Mouse (Mus musculus) adrenal gland, postnatal 4 days (tissue): Measurements from ENCODE around the gene Glrx5. TPM values are rescaled to one million over a fixed set of nuclear protein-coding genes. Genes with fewer than 3 reads are reported as not detected.

ENCODE experiments used
- DNase-seq, 2 experiments: peaks; one replicate each; pipeline ENCODE4 v3.0.0; 2021 to 2022; ENCODE audit warnings: low spot score in 2 of 2, mixed read lengths in 2 of 2
- total RNA-seq, 2 experiments: library from RNA; stranded (reverse); gene quantifications; 2 replicates each; pipeline ENCODE4 v1.2.3; 2021

Glrx5 gene
- total RNA-seq, 2 experiments from 2014 or later, result 134 to 139 TPM

DNA sequence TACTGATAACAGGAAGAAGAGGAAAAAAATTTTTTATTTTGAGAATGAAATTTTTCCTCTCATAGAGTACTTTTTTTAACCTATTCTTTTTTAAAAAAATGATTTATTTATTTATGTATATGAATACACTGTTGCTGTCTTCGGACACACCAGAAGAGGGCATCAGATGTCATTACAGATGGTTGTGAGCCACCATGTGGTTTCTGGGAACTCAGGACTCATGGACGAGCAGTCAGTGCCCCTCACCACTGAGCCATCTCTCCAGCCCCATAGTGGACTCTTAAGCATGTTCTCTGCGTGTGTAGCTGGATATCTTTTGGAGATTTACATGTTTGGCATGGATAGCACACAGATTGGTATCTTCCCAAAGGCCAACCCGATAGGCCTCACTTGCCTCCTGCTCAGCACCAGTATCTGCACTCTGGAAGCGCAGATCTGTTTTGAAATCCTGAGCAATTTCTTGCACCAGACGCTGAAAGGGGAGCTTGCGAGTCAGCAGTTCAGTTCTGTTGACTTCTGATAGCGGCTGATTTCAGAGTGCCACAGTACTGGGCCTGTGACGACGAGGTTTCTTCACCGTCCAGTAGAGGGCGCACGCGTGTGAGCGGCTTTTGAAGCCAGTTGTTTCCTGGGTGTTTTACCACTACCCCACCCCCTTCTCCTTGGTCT is 5.0 kb upstream of the Glrx5 start:
- DNase-seq, result peak; percentile 48 to 75

DNA sequence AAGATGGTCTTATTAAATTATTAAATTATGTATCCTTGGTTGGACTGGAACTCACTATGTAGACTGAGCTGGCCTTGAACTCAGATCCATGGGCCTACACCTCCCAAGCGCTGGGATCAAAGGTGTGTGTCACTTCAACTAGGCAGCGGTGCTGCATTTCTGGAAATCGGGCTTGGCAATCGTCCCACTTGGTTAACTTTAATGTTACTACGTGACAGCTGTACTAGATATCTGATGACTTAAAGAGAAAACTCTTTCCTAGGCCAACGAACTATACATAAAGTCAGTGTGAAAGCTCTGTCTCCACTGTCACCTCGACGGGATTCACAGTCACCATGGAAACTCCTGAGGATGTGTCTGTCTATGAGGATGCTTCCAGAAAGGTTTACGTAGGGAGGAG is 2.6 kb upstream of the Glrx5 start:
- no peak for DNase-seq

GRCm38 (mm10) chr12:105031081-105032058 is 1.1 kb upstream of the Glrx5 start:
- DNase-seq, result no peak

- peak; percentile 42 to 47 for DNase-seq
Observed at GRCm38 (mm10) chr12:105032832-105033775, 616 bp downstream of the Glrx5 start.

GRCm38 (mm10) chr12:105034130-105034769 is 1.8 kb downstream of the Glrx5 start:
- no peak for DNase-seq

DNA sequence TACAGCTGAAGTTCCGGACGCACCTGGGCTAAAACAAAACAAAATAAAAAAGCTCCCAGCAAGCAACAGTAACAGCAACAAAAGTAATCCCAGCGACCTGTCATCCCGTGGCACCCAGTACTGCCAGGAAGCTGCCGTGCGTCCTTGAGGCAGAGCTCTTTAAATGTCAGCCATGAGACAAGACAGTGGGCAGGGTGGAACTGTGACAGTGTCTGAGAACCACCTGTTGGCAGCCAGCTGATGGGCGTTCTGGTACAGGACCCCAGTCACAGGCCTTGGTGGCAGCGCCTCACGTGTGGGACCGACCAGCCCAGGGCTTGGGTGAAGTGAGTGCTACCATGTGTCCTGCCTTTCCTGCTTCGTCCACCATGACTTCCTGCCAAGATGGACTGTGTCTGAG is 5.7 kb downstream of the Glrx5 start:
- no peak for DNase-seq

DNA sequence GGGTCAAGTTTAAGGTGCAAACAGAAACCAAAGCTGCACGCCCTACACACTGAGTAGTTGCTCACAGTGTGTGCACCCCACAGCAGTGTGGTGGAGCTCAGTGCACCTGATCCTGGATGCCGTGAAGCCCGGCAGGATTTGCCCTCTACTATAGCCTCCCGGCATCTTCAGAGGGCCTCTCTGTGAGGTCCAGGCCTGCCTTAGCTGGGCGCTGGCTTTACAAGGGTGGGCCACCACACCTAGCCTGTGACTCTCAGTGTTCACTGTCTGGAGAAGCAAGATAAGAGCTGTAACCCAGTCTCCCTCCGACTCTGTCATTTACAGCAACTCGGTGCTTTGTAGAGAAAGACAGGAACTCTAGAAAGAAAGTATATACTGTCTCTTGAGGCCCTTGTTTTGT is 6.4 kb downstream of the Glrx5 start:
- DNase-seq, result no peak

DNA sequence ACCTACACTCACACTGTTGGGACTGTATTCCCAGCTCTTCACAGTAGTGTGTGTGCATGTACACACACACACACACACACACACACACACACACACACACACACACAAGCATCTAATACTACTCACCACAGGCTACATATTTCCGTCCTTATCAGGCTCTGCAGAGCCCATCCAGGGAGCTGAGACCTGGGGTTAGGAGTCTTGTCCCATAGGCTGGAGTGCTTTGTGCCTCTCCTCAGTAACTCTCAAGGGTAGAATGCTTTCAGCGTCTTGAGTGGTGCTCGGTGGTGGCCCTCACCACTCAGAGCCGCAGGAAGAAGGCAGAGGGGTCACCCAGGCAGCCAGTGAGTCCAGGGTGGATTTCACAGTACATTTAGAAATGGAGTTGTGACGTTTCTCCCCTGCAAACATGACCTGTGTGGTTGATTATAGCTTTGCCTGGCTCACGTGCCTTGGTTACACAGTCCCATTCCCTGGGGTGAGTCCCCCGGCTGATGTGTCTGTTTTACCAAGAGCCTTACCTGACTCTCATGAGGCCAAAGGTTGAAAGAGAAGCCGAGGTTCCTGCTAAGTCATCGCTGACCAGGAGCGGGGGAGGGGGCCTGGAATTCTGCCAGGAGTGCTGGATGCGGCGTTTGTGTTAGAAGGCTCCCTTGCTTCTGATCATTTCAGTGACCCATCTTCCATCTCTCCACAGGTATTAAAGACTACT is 7.2 kb downstream of the Glrx5 start:
- DNase-seq, result no peak

GRCm38 (mm10) chr12:105040950-105041349 is 8.5 kb downstream of the Glrx5 start:
- no peak for DNase-seq

- no peak for DNase-seq
Observed at GRCm38 (mm10) chr12:105043081-105043480, 10.6 kb downstream of the Glrx5 start.

GRCm38 (mm10) chr12:105044775-105045174 is 12.3 kb downstream of the Glrx5 start:
- no peak for DNase-seq

DNA sequence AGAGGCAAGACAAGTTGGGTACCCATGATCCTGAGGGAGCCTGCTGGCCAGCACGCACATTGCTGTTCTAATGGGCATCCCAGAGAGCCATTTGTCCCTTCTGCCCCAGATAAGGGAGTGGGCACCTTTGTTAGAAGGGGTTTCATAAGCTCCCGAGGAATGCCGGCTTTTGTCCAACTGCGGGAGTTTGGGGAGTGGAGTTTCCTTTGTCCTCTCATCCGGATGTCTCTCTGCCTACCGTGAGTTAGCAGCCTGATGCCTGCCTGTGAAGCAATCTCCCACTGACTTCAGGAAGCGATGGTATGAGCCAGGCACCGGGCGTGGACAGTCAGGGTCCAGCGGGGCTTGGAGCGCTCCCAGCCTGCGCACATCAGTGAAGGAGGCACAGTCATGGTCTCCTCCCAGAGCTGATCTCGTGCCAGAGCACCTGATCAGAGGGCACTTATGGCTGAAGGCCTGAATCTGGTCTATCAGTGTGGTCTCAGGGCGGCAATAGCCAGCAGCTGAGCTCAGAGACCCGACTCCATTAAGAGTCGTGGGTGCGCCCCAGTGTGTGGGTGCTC is 15.9 kb downstream of the Glrx5 start:
- DNase-seq, result no peak

- DNase-seq, result no peak
Observed at GRCm38 (mm10) chr12:105049813-105050212, 17.3 kb downstream of the Glrx5 start.

DNA sequence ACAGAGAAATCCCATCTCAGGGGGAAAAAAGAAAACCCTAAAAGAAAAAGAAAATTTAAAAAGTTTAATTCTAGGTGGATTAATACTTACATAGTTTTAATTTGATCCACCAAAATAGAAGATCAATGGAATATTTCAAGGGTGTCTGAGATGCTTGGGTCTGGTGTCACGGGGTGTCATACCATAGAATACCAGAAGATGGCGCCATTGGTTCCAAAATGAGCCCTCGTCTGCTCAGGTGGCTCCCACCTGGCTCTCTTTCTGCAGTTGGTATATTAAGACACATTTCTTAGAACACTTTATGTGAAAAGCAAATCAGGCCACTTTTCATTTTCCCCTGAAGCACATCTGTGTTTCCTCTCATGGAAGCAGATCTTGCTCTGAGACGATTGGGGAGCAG is 18.4 kb downstream of the Glrx5 start:
- no peak for DNase-seq

- DNase-seq, result no peak
Observed at GRCm38 (mm10) chr12:105054041-105054440, 21.6 kb downstream of the Glrx5 start.

- DNase-seq, result no peak
Observed at GRCm38 (mm10) chr12:105055308-105055707, 22.8 kb downstream of the Glrx5 start.

DNA sequence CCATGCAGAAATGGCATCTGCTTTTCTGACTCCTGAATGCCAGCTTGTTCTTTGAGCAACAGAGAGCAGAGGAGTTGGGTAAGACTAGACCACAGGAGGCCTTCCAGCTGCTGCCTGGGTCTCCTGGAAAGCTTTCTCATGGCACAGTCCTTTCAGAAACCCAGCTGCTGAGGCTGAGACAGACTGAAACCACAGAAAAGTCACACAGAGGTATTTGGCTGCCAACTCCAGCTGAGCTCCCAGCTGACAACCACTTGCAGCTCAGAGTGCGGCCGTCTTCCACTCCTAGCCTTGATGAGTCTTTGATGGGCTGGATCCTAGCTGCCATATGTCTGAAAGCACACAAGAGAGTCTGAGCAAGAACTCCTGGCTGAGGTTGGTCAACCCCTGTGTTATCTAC is 27.5 kb downstream of the Glrx5 start:
- no peak for DNase-seq

GRCm38 (mm10) chr12:105063201-105064134 is 31.0 kb downstream of the Glrx5 start:
- DNase-seq, result no peak

DNA sequence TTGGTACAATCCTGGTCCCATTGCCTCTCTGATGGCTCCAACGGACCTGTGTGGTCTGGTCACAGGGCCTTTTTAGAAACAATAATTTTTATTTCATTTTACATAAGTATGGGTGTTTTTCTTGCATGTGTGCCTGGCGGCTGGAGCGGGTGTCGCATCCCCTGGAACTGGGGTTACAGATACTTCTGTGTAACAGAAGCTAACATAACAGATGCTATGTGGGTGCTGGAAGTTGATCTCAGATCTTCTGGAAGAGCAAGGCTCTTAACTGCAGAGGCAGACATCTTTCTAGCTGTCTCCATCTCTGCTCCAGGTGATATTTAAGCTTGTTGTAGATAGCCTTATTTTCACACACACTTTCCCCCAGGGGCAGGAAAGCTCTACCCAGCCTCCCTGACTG is 31.7 kb downstream of the Glrx5 start:
- no peak for DNase-seq
